Comparison of ENCODE assay signal across 10 mouse cellular contexts in the genomic region with DNA sequence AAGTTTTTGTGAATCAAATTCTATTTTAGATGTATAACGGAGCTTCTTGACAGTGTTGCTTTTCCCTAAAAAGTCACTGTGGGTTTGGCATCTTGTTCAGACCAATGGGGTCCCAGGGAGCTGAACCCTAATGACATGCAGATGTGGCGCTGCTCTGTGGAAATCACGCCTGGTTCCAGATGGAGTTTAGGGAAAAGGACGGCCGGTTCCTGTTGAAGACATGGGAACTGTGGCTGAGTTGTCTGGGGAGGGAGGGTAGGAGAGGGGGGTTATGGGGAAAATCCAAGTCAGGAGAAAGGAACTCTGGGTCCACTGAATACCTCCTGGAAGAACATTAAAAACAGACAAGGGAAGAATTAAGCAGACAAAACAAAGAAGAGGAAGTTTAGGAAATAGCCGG.
DNase-seq lines count a peak whose midpoint lies in the region; ATAC-seq lines count a peak whose summit lies in the region.
"Had no signal": no experiment of that assay in that cellular context is flagged by ENCODE, and none has a peak within 500 bp of the region (broad histone marks: within the 10 kb centered on the region; RNA-seq: fewer than 3 reads in every experiment).

No protein-coding gene starts in this region.

- H3K4me1 ChIP-seq in heart, embryonic 11.5 days (ENCODE audit: control insufficient read depth, insufficient read depth, low read length) = no peaks in the 10 kb centered on the region
- peaks cover 15% of the 10 kb centered on the region for H3K4me1 ChIP-seq in embryonic facial prominence, embryonic 10.5 days
- H3K4me1 ChIP-seq in midbrain, embryonic 13.5 days (replicated peaks) = no peaks in the 10 kb centered on the region

- H3K9me3 ChIP-seq in heart, embryonic 11.5 days (replicated peaks; ENCODE audit: control insufficient read depth, low read length) = no peaks in the 10 kb centered on the region
- H3K9me3 ChIP-seq in embryonic facial prominence, embryonic 10.5 days = no peaks in the 10 kb centered on the region
- H3K9me3 ChIP-seq in midbrain, embryonic 13.5 days = no peaks in the 10 kb centered on the region

- H3K36me3 ChIP-seq in heart, embryonic 11.5 days (ENCODE audit: control insufficient read depth, insufficient read depth, low read length) = no peaks in the 10 kb centered on the region
- no peaks in the 10 kb centered on the region for H3K36me3 ChIP-seq in embryonic facial prominence, embryonic 10.5 days (replicated peaks)
- no peaks in the 10 kb centered on the region for H3K36me3 ChIP-seq in midbrain, embryonic 13.5 days

- H3K4me2 ChIP-seq in heart, embryonic 11.5 days = no peak overlapping the region
- H3K4me2 ChIP-seq in midbrain, embryonic 13.5 days (replicated peaks) = no peak overlapping the region

- peak; percentile 94 for DNase-seq in heart, adult 11 months
- peak; percentile 85 for DNase-seq in embryonic facial prominence, embryonic 10.5 days (ENCODE audit: low spot score)
- peak; percentile 59 for DNase-seq in gastrocnemius, postnatal 25 days
- DNase-seq in lung, postnatal 25 days (ENCODE audit: low spot score) = peak; percentile 7
- DNase-seq in left cerebral cortex, adult 9 months (ENCODE audit: low spot score in 2 of 2) = no peak
- no peak for DNase-seq in right cerebral cortex, postnatal 36 days (ENCODE audit: low spot score in 2 of 2)
- DNase-seq: cerebellum, adult 11 months had no signal

- no peak overlapping the region for H3K27ac ChIP-seq in heart, embryonic 11.5 days (ENCODE audit: low read depth, low read length)
- peak overlapping the region; percentile 73 for H3K27ac ChIP-seq in embryonic facial prominence, embryonic 10.5 days (replicated peaks)
- no peak overlapping the region for H3K27ac ChIP-seq in midbrain, embryonic 13.5 days

- H3K4me3 ChIP-seq in heart, embryonic 11.5 days (ENCODE audit: low read depth, low read length) = no peak overlapping the region
- H3K4me3 ChIP-seq in embryonic facial prominence, embryonic 10.5 days = no peak overlapping the region
- no peak overlapping the region for H3K4me3 ChIP-seq in midbrain, embryonic 13.5 days (replicated peaks)
- H3K4me3 ChIP-seq: erythroblast, embryonic 14.5 days had no signal

- H3K9ac ChIP-seq in heart, embryonic 11.5 days (ENCODE audit: low read depth, low read length) = no peak overlapping the region
- no peak overlapping the region for H3K9ac ChIP-seq in midbrain, embryonic 13.5 days (replicated peaks)

- ATAC-seq in heart, embryonic 11.5 days (replicated peaks; ENCODE audit: insufficient number of reproducible peaks, low FRiP score, low TSS enrichment) = no peak
- ATAC-seq in midbrain, embryonic 13.5 days = no peak

- 56% methylated on average over 6 of the region's 6 CpGs for WGBS in heart, embryonic 11.5 days (ENCODE audit: insufficient replicate concordance)
- 38% methylated on average over 6 of the region's 6 CpGs for WGBS in embryonic facial prominence, embryonic 10.5 days
- WGBS in midbrain, embryonic 13.5 days = 81% methylated on average over 6 of the region's 6 CpGs

- no peaks in the 10 kb centered on the region for H3K27me3 ChIP-seq in heart, embryonic 11.5 days (ENCODE audit: control insufficient read depth, insufficient read depth, low read length)
- no peaks in the 10 kb centered on the region for H3K27me3 ChIP-seq in embryonic facial prominence, embryonic 10.5 days (replicated peaks; ENCODE audit: low read depth, poor library complexity, severe bottlenecking)
- no peaks in the 10 kb centered on the region for H3K27me3 ChIP-seq in midbrain, embryonic 13.5 days

Comparison
In these comparisons a context has a peak if more than half of its experiments do, and no peak if none do; other contexts are left out.
1. DNase-seq: peak in heart, adult 11 months (single experiment), embryonic facial prominence, embryonic 10.5 days (single experiment), gastrocnemius, postnatal 25 days (single experiment) and lung, postnatal 25 days (single experiment); none in left cerebral cortex, adult 9 months (0 of 2) and right cerebral cortex, postnatal 36 days (0 of 2).